Mouse (Mus musculus): ENCODE data around the gene Emilin2. TPM values are rescaled to one million over a fixed set of nuclear protein-coding genes. Genes with fewer than 3 reads are reported as not detected.

The Emilin2 gene
- polyA plus RNA-seq, 1 experiment = 10.9 TPM

DNA sequence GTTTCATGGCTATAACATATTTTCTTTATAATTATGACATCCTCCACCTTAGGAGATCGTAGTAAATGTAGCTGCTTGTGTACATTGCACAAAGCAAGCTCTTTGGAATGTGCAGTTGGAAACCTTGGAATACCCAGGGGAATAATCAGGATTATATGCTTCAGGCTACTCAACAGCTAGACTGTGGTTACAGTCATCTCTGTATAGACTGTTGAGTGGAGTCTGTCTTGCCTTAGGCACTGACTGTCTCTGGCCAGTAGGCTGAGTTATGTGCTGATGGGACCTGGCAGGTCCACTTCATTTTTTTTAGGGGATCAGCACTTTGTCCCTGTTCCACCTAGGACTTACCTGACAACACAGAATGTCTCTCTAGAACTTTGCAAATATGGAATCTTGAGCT lies 98.1 kb downstream of the Emilin2 start:
- Histone ChIP-seq H3K27ac (ENCODE audit: control insufficient read depth, insufficient read depth, low read depth, low read length) (no peak overlapping the region), H3K4me1 (ENCODE audit: control insufficient read depth, insufficient read depth, low read length) (peaks cover 2% of the 10 kb centered on the region), H3K36me3 (ENCODE audit: control insufficient read depth, insufficient read depth, low read length) (peaks cover 3% of the 10 kb centered on the region), H3K27me3 (ENCODE audit: control insufficient read depth, insufficient read depth, low read length) (no peaks in the 10 kb centered on the region), H3K4me3 (ENCODE audit: control insufficient read depth, low read depth, low read length) (no peak overlapping the region)
- TF ChIP-seq CTCF (IDR thresholded peaks at IDR 0.05; ENCODE audit: control insufficient read depth, insufficient read depth, insufficient replicate concordance, low read depth, low read length) (no peak), POLR2A (IDR thresholded peaks at IDR 0.05; ENCODE audit: control insufficient read depth, low read depth, low read length) (no peak)

- H3K36me3 ChIP-seq (ENCODE audit: control insufficient read depth, insufficient read depth, low read length) = peaks cover 3% of the 10 kb centered on the region
- no peak overlapping the region for H3K4me3 ChIP-seq (ENCODE audit: control insufficient read depth, low read depth, low read length)
- H3K27ac ChIP-seq (ENCODE audit: control insufficient read depth, insufficient read depth, low read depth, low read length) = no peak overlapping the region
- H3K27me3 ChIP-seq (ENCODE audit: control insufficient read depth, insufficient read depth, low read length) = no peaks in the 10 kb centered on the region
- TF ChIP-seq CTCF (IDR thresholded peaks at IDR 0.05; ENCODE audit: control insufficient read depth, insufficient read depth, insufficient replicate concordance, low read depth, low read length) (no peak), POLR2A (IDR thresholded peaks at IDR 0.05; ENCODE audit: control insufficient read depth, low read depth, low read length) (no peak)
- peaks cover 2% of the 10 kb centered on the region for H3K4me1 ChIP-seq (ENCODE audit: control insufficient read depth, insufficient read depth, low read length)
Observed at GRCm38 (mm10) chr17:71211962-71212646, 99.7 kb downstream of the Emilin2 start.

GRCm38 (mm10) chr17:71209936-71210335 lies 101.8 kb downstream of the Emilin2 start:
- peaks cover 2% of the 10 kb centered on the region for H3K4me1 ChIP-seq (ENCODE audit: control insufficient read depth, insufficient read depth, low read length)
- no peak for TF ChIP-seq CTCF (IDR thresholded peaks at IDR 0.05; ENCODE audit: control insufficient read depth, insufficient read depth, insufficient replicate concordance, low read depth, low read length)
- no peak for TF ChIP-seq POLR2A (IDR thresholded peaks at IDR 0.05; ENCODE audit: control insufficient read depth, low read depth, low read length)
- no peak overlapping the region for H3K4me3 ChIP-seq (ENCODE audit: control insufficient read depth, low read depth, low read length)
- no peak overlapping the region for H3K27ac ChIP-seq (ENCODE audit: control insufficient read depth, insufficient read depth, low read depth, low read length)
- peaks cover 1% of the 10 kb centered on the region; the same call in 1 of the 2 replicates for H3K36me3 ChIP-seq (ENCODE audit: control insufficient read depth, insufficient read depth, low read length)
- no peaks in the 10 kb centered on the region for H3K27me3 ChIP-seq (ENCODE audit: control insufficient read depth, insufficient read depth, low read length)

GRCm38 (mm10) chr17:71208921-71209320 lies 102.9 kb downstream of the Emilin2 start:
- H3K27ac ChIP-seq (ENCODE audit: control insufficient read depth, insufficient read depth, low read depth, low read length) = no peak overlapping the region
- H3K27me3 ChIP-seq (ENCODE audit: control insufficient read depth, insufficient read depth, low read length) = no peaks in the 10 kb centered on the region
- no peak overlapping the region for H3K4me3 ChIP-seq (ENCODE audit: control insufficient read depth, low read depth, low read length)

DNA sequence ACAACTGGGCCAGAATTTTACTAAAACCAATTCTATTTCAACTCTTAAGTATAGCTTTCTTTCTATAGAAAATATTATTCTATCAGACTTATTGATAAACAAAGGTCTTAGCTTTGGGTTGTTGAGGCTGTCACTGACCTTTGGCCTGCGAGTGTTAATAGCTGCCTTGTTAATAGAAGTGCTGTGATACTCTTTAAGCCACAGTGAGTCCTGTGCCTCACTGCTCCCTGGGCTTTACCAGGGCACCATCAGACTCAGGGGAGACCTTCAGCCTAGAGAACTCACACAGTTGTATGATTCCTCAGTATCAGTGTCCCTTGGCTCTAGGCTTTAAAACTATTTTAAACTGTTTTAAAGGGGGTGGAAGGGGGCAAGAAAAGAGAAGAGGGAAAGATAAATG lies 103.4 kb downstream of the Emilin2 start:
- no peak overlapping the region for H3K4me3 ChIP-seq (ENCODE audit: control insufficient read depth, low read depth, low read length)
- no peaks in the 10 kb centered on the region; the same call in 1 of the 2 replicates for H3K4me1 ChIP-seq (ENCODE audit: control insufficient read depth, insufficient read depth, low read length)
- no peaks in the 10 kb centered on the region for H3K27me3 ChIP-seq (ENCODE audit: control insufficient read depth, insufficient read depth, low read length)
- H3K36me3 ChIP-seq (ENCODE audit: control insufficient read depth, insufficient read depth, low read length) = no peaks in the 10 kb centered on the region
- TF ChIP-seq CTCF (IDR thresholded peaks at IDR 0.05; ENCODE audit: control insufficient read depth, insufficient read depth, insufficient replicate concordance, low read depth, low read length) (no peak), POLR2A (IDR thresholded peaks at IDR 0.05; ENCODE audit: control insufficient read depth, low read depth, low read length) (no peak)
- no peak overlapping the region for H3K27ac ChIP-seq (ENCODE audit: control insufficient read depth, insufficient read depth, low read depth, low read length)

More at GRCm38 (mm10) chr17:71208921-71209320, 102.9 kb downstream of the Emilin2 start:
- H3K36me3 ChIP-seq (ENCODE audit: control insufficient read depth, insufficient read depth, low read length) = no peaks in the 10 kb centered on the region
- TF ChIP-seq CTCF (IDR thresholded peaks at IDR 0.05; ENCODE audit: control insufficient read depth, insufficient read depth, insufficient replicate concordance, low read depth, low read length) = no peak
- no peak for TF ChIP-seq POLR2A (IDR thresholded peaks at IDR 0.05; ENCODE audit: control insufficient read depth, low read depth, low read length)
- H3K4me1 ChIP-seq (ENCODE audit: control insufficient read depth, insufficient read depth, low read length) = no peaks in the 10 kb centered on the region; the same call in none of the 2 replicates

- H3K27ac ChIP-seq (ENCODE audit: control insufficient read depth, insufficient read depth, low read depth, low read length) = no peak overlapping the region
- TF ChIP-seq POLR2A (IDR thresholded peaks at IDR 0.05; ENCODE audit: control insufficient read depth, low read depth, low read length) = no peak
- TF ChIP-seq CTCF (IDR thresholded peaks at IDR 0.05; ENCODE audit: control insufficient read depth, insufficient read depth, insufficient replicate concordance, low read depth, low read length) = no peak
- no peaks in the 10 kb centered on the region for H3K27me3 ChIP-seq (ENCODE audit: control insufficient read depth, insufficient read depth, low read length)
- H3K4me3 ChIP-seq (ENCODE audit: control insufficient read depth, low read depth, low read length) = no peak overlapping the region
- no peaks in the 10 kb centered on the region for H3K4me1 ChIP-seq (ENCODE audit: control insufficient read depth, insufficient read depth, low read length)
- H3K36me3 ChIP-seq (ENCODE audit: control insufficient read depth, insufficient read depth, low read length) = no peaks in the 10 kb centered on the region; the same call in 1 of the 2 replicates
Observed at GRCm38 (mm10) chr17:71207268-71207667, 104.5 kb downstream of the Emilin2 start.

DNA sequence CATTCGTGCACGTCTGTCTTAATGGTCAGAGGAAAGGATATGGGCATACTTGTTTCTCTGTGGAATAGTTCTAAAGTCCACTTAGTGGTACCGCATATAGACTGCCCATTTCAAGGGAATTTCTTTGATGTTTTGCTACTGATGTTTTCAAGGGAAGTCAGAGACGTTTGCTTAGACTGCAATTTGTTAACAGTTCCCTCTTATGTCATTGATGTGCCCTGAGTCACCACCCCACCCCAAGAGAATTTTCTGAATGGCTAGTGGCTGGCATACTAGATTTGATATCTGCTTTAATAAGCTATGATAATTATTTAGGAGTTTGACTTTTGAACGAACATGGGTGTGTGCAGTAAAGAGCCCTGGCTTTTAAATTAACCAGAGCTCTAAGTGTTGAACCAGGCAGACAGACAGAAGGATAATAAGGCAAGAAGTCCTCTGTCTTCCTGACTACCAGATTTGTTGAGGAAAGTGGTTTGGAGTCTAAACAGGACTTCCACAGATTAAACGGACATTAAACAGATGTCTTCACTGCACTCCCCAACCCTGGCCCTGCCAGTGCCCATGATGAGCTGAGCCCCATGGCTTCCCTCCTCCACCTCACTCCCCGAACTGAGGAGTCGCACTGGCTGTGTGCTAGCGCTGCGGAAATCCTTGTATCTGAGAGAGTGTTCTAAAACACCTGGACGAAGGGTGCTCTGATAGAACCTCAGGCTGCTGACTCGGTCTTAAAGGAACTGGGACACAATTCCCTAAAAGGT lies 105.5 kb downstream of the Emilin2 start:
- H3K4me3 ChIP-seq (ENCODE audit: control insufficient read depth, low read depth, low read length) = no peak overlapping the region
- H3K36me3 ChIP-seq (ENCODE audit: control insufficient read depth, insufficient read depth, low read length) = no peaks in the 10 kb centered on the region; the same call in 1 of the 2 replicates
- no peaks in the 10 kb centered on the region for H3K4me1 ChIP-seq (ENCODE audit: control insufficient read depth, insufficient read depth, low read length)
- no peak overlapping the region for H3K27ac ChIP-seq (ENCODE audit: control insufficient read depth, insufficient read depth, low read depth, low read length)
- TF ChIP-seq POLR2A (IDR thresholded peaks at IDR 0.05; ENCODE audit: control insufficient read depth, low read depth, low read length) = no peak
- no peak for TF ChIP-seq CTCF (IDR thresholded peaks at IDR 0.05; ENCODE audit: control insufficient read depth, insufficient read depth, insufficient replicate concordance, low read depth, low read length)
- no peaks in the 10 kb centered on the region for H3K27me3 ChIP-seq (ENCODE audit: control insufficient read depth, insufficient read depth, low read length)

All from testis, adult 2 months (tissue).